Mouse (Mus musculus) G1E (cell line): ENCODE measurements around the gene BC051019.

Source experiments
- CTCF ChIP-seq: IDR thresholded peaks from 2 replicates; pipeline ENCODE4 v1.5.1; 2012; ENCODE audit warnings: low read depth, low read length, inconsistent platforms, mixed read lengths
- GATA1 ChIP-seq: IDR thresholded peaks from 2 replicates; pipeline ENCODE4 v1.6.1; 2012; ENCODE audit warnings: borderline replicate concordance, low read length, inconsistent platforms, mixed read lengths
- GATA2 ChIP-seq: IDR thresholded peaks from 2 replicates; pipeline ENCODE4 v1.6.1; 2012; ENCODE audit warnings: low read depth, low read length, inconsistent platforms, borderline replicate concordance
- TAL1 ChIP-seq: conservative IDR thresholded peaks from 2 replicates; pipeline ENCODE4 v1.6.1; 2012; ENCODE audit warnings: low read depth, low read length, inconsistent platforms, mixed read lengths

GRCm38 (mm10) chr7:109712198-109712597, 11.5 kb downstream of the BC051019 start:
- no peak for TF ChIP-seq CTCF
- no peak for TF ChIP-seq TAL1
- TF ChIP-seq GATA1, result no peak
- TF ChIP-seq GATA2, result no peak
